Mouse (Mus musculus): ENCODE measurements around the gene Rassf8. TPM values are rescaled to one million over a fixed set of nuclear protein-coding genes. Genes with fewer than 3 reads are reported as not detected.

The Rassf8 gene
- polyA plus RNA-seq, 1 experiment, result 3.1 TPM

DNA sequence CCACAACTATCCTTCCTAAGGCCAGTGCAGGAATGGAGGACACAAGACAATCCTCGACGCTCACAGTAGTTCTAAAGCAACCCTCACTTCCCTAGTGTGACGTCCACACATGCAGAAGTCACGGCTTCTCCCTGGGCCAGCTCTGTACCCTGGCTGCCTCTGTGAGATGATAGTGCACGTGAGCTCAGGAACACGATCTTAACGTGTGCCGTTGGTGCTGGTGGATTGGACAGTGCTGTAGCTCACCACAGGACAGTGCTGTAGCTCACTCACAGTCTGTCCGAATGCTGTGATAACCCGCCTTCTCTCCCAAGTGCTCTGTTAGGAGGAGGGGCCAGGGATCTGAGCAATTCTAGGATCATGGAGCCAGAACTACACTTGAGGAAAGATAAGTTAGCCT is 12.1 kb downstream of the Rassf8 start:
- H3K36me3 ChIP-seq (ENCODE audit: control insufficient read depth, insufficient read depth, low read length), result no peaks in the 10 kb centered on the region
- TF ChIP-seq POLR2A (IDR thresholded peaks at IDR 0.05; ENCODE audit: control insufficient read depth, low read depth, low read length) (no peak), CTCF (IDR thresholded peaks at IDR 0.05; ENCODE audit: control insufficient read depth, insufficient read depth, insufficient replicate concordance, low read depth, low read length) (no peak)
- no peaks in the 10 kb centered on the region for H3K27me3 ChIP-seq (ENCODE audit: control insufficient read depth, insufficient read depth, low read length)
- H3K4me3 ChIP-seq (ENCODE audit: control insufficient read depth, low read depth, low read length), result no peak overlapping the region
- no peaks in the 10 kb centered on the region for H3K4me1 ChIP-seq (ENCODE audit: control insufficient read depth, insufficient read depth, low read length)
- no peak overlapping the region for H3K27ac ChIP-seq (ENCODE audit: control insufficient read depth, insufficient read depth, low read depth, low read length)

DNA sequence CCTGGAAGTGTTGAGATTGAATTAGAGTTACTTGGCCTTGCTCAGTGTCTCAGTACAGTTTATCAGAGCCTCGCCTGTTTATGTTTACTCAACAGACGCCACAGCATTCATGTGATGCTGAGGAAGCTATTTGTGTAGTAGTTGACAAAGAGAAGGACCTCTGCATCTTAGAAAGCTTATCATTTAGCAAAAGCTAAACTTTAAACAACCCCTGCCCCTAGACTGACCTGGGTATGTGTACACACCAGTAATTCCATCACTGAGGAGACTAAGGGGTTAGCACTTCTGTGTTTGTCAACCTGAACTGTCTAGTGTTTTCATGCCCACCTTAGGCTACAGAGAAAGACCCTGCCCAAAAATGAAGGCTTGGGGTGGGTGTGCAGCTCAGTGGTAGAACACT is 12.9 kb downstream of the Rassf8 start:
- Histone ChIP-seq H3K27me3 (ENCODE audit: control insufficient read depth, insufficient read depth, low read length) (no peaks in the 10 kb centered on the region), H3K27ac (ENCODE audit: control insufficient read depth, insufficient read depth, low read depth, low read length) (no peak overlapping the region), H3K4me3 (ENCODE audit: control insufficient read depth, low read depth, low read length) (no peak overlapping the region), H3K4me1 (ENCODE audit: control insufficient read depth, insufficient read depth, low read length) (no peaks in the 10 kb centered on the region), H3K36me3 (ENCODE audit: control insufficient read depth, insufficient read depth, low read length) (no peaks in the 10 kb centered on the region)
- TF ChIP-seq CTCF (IDR thresholded peaks at IDR 0.05; ENCODE audit: control insufficient read depth, insufficient read depth, insufficient replicate concordance, low read depth, low read length) (no peak), POLR2A (IDR thresholded peaks at IDR 0.05; ENCODE audit: control insufficient read depth, low read depth, low read length) (no peak)

DNA sequence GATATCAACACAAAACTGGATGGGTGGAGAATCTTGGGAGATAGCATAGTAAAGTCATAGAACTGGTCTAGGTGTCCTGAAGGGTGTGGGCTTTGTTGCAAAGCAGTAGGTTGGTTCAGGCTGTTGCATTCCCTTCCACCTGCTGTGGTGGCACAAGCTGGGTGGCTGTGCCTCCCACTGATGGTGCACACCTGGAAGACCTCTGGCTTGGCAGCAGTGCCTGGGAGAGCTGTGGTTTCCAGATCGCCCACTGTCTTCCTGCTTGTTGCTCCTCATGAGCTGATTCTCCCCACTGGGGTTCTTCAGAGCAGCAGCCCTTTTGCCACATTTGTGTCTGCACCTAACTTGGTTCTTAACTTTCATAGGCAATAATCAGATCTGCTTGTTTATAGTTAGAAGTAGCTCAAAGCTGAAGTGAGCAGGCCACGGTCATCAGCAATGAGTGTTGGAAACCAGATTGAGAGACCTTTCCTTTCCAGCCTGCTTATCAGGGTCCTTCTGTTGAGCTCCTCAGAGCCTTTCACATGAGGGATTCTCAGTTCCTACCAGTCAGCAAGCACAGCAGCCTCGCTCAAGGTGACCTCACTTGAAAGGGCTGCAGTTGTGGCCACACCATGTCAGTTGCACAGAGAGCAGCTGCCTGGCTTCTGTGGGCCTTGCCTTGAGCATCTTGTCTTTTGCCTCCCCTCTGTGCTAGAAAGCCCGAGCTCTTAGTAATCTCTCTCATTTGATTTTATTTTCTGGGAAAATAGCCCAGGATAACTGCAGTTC is 13.9 kb downstream of the Rassf8 start:
- TF ChIP-seq POLR2A (IDR thresholded peaks at IDR 0.05; ENCODE audit: control insufficient read depth, low read depth, low read length) (no peak), CTCF (IDR thresholded peaks at IDR 0.05; ENCODE audit: control insufficient read depth, insufficient read depth, insufficient replicate concordance, low read depth, low read length) (no peak)
- Histone ChIP-seq H3K4me3 (ENCODE audit: control insufficient read depth, low read depth, low read length) (no peak overlapping the region), H3K36me3 (ENCODE audit: control insufficient read depth, insufficient read depth, low read length) (no peaks in the 10 kb centered on the region), H3K27me3 (ENCODE audit: control insufficient read depth, insufficient read depth, low read length) (no peaks in the 10 kb centered on the region), H3K27ac (ENCODE audit: control insufficient read depth, insufficient read depth, low read depth, low read length) (no peak overlapping the region), H3K4me1 (ENCODE audit: control insufficient read depth, insufficient read depth, low read length) (no peaks in the 10 kb centered on the region)

GRCm38 (mm10) chr6:145761151-145761935 is 14.8 kb downstream of the Rassf8 start:
- H3K36me3 ChIP-seq (ENCODE audit: control insufficient read depth, insufficient read depth, low read length), result no peaks in the 10 kb centered on the region
- TF ChIP-seq POLR2A (IDR thresholded peaks at IDR 0.05; ENCODE audit: control insufficient read depth, low read depth, low read length) (no peak), CTCF (IDR thresholded peaks at IDR 0.05; ENCODE audit: control insufficient read depth, insufficient read depth, insufficient replicate concordance, low read depth, low read length) (no peak)
- H3K4me1 ChIP-seq (ENCODE audit: control insufficient read depth, insufficient read depth, low read length), result no peaks in the 10 kb centered on the region
- H3K4me3 ChIP-seq (ENCODE audit: control insufficient read depth, low read depth, low read length), result no peak overlapping the region
- no peaks in the 10 kb centered on the region for H3K27me3 ChIP-seq (ENCODE audit: control insufficient read depth, insufficient read depth, low read length)
- H3K27ac ChIP-seq (ENCODE audit: control insufficient read depth, insufficient read depth, low read depth, low read length), result no peak overlapping the region

GRCm38 (mm10) chr6:145762016-145762415 is 15.5 kb downstream of the Rassf8 start:
- no peak overlapping the region for H3K27ac ChIP-seq (ENCODE audit: control insufficient read depth, insufficient read depth, low read depth, low read length)
- no peaks in the 10 kb centered on the region for H3K36me3 ChIP-seq (ENCODE audit: control insufficient read depth, insufficient read depth, low read length)
- no peak for TF ChIP-seq POLR2A (IDR thresholded peaks at IDR 0.05; ENCODE audit: control insufficient read depth, low read depth, low read length)

GRCm38 (mm10) chr6:145763051-145763450 is 16.5 kb downstream of the Rassf8 start:
- H3K36me3 ChIP-seq (ENCODE audit: control insufficient read depth, insufficient read depth, low read length), result no peaks in the 10 kb centered on the region
- no peak overlapping the region for H3K4me3 ChIP-seq (ENCODE audit: control insufficient read depth, low read depth, low read length)
- H3K27ac ChIP-seq (ENCODE audit: control insufficient read depth, insufficient read depth, low read depth, low read length), result no peak overlapping the region
- no peaks in the 10 kb centered on the region for H3K4me1 ChIP-seq (ENCODE audit: control insufficient read depth, insufficient read depth, low read length)
- TF ChIP-seq CTCF (IDR thresholded peaks at IDR 0.05; ENCODE audit: control insufficient read depth, insufficient read depth, insufficient replicate concordance, low read depth, low read length), result no peak
- TF ChIP-seq POLR2A (IDR thresholded peaks at IDR 0.05; ENCODE audit: control insufficient read depth, low read depth, low read length), result no peak
- no peaks in the 10 kb centered on the region for H3K27me3 ChIP-seq (ENCODE audit: control insufficient read depth, insufficient read depth, low read length)

More at GRCm38 (mm10) chr6:145762016-145762415, 15.5 kb downstream of the Rassf8 start:
- Histone ChIP-seq H3K27me3 (ENCODE audit: control insufficient read depth, insufficient read depth, low read length) (no peaks in the 10 kb centered on the region), H3K4me3 (ENCODE audit: control insufficient read depth, low read depth, low read length) (no peak overlapping the region), H3K4me1 (ENCODE audit: control insufficient read depth, insufficient read depth, low read length) (no peaks in the 10 kb centered on the region)

DNA sequence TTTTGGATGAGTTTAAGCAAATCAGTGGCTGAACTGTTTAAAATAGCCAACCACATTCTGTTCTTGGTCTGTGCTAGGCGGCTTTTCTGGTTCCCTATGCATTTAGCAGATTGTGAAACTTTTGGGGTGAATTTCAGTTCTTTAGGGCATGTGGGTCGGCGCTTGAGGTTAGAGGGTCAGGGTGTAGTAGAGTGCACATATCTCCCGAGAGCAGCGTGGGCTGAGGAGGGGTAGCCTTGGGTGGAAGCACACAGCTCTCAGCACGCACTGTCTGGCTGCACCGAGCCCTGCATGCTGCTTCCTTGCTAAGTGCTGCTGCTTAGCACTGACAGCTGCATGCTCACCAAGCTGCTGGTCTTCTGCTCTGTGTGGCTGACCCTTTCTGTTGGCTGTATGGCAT is 18.5 kb downstream of the Rassf8 start:
- Histone ChIP-seq H3K27ac (ENCODE audit: control insufficient read depth, insufficient read depth, low read depth, low read length) (no peak overlapping the region), H3K4me1 (ENCODE audit: control insufficient read depth, insufficient read depth, low read length) (peaks cover 4% of the 10 kb centered on the region; the same call in 1 of the 2 replicates), H3K27me3 (ENCODE audit: control insufficient read depth, insufficient read depth, low read length) (no peaks in the 10 kb centered on the region), H3K36me3 (ENCODE audit: control insufficient read depth, insufficient read depth, low read length) (no peaks in the 10 kb centered on the region), H3K4me3 (ENCODE audit: control insufficient read depth, low read depth, low read length) (no peak overlapping the region)
- TF ChIP-seq POLR2A (IDR thresholded peaks at IDR 0.05; ENCODE audit: control insufficient read depth, low read depth, low read length) (no peak), CTCF (IDR thresholded peaks at IDR 0.05; ENCODE audit: control insufficient read depth, insufficient read depth, insufficient replicate concordance, low read depth, low read length) (no peak)

Measured in testis, adult 2 months (tissue).